Mouse (Mus musculus) midbrain, embryonic 16.5 days (tissue): ENCODE results near the gene Galnt3. TPM values are rescaled to one million over a fixed set of nuclear protein-coding genes. Genes with fewer than 3 reads are reported as not detected.

ENCODE experiments used
- ATAC-seq: fragments of 200-750 bp; cut with Nextera tagmentation; 2 replicates; pipeline ENCODE4 v1.8.0; 2017; ENCODE audit warnings: moderate TSS enrichment
- H3K27ac ChIP-seq: fragments of 300-500 bp; sonication (generic); 2 replicates; pipeline ENCODE4 v1.5.1; 2014; ENCODE audit warnings: mild to moderate bottlenecking, low read length, mixed read lengths
- H3K27me3 ChIP-seq: fragments of 300-500 bp; sonication (generic); 2 replicates; pipeline ENCODE4 v1.6.1; 2014; ENCODE audit warnings: low read depth, low read length, mixed read lengths; ENCODE audit not compliant: control insufficient read depth, insufficient read depth
- H3K36me3 ChIP-seq: fragments of 300-500 bp; sonication (generic); 2 replicates; pipeline ENCODE4 v1.6.1; 2014; ENCODE audit warnings: mild to moderate bottlenecking, low read length, moderate library complexity, mixed read lengths; ENCODE audit not compliant: control insufficient read depth, insufficient read depth
- H3K4me1 ChIP-seq: fragments of 300-500 bp; sonication (generic); 2 replicates; pipeline ENCODE4 v1.6.1; 2014; ENCODE audit warnings: mild to moderate bottlenecking, low read length, mixed read lengths; ENCODE audit not compliant: control insufficient read depth, insufficient read depth
- H3K4me2 ChIP-seq: fragments of 300-500 bp; sonication (generic); 2 replicates; pipeline ENCODE4 v1.6.1; 2014; ENCODE audit warnings: mild to moderate bottlenecking, low read length, mixed read lengths
- H3K4me3 ChIP-seq: fragments of 300-500 bp; sonication (generic); 2 replicates; pipeline ENCODE4 v1.5.1; 2014; ENCODE audit warnings: low read depth, mild to moderate bottlenecking, low read length, moderate library complexity, mixed read lengths
- H3K9ac ChIP-seq: fragments of 300-500 bp; sonication (generic); 2 replicates; pipeline ENCODE4 v1.6.1; 2014; ENCODE audit warnings: low read depth, low read length, mixed read lengths
- H3K9me3 ChIP-seq: fragments of 300-500 bp; sonication (generic); replicated peaks from 2 replicates; pipeline ENCODE4 v1.6.1; 2014; ENCODE audit warnings: mild to moderate bottlenecking, low read length, mixed read lengths; ENCODE audit not compliant: control insufficient read depth, poor library complexity, severe bottlenecking
- WGBS: fragments of 180-500 bp; shearing (Covaris S2); extraction: QIAGEN DNeasy Blood & Tissue Kit; methylation state at CpG from one replicate; pipeline ENCODE4 v1.1.7; 2014; 5-methylcytosine and 5-hydroxymethylcytosine counted together
- polyA plus RNA-seq: library from polyadenylated mRNA; unstranded; fragments of >200 nt; fragmentation: Nextera tagmentation; extraction: Ambion mirVana; gene quantifications from 2 replicates; pipeline ENCODE4 v1.2.1, GENCODE M21; 2015

The Galnt3 gene
- polyA plus RNA-seq, 1 experiment from 2014 or later, result 2.0 TPM

GRCm38 (mm10) chr2:66126936-66127335 lies 2.1 kb upstream of the Galnt3 start:
- H3K4me2 ChIP-seq, result no peak overlapping the region
- H3K9ac ChIP-seq, result no peak overlapping the region
- no peaks in the 10 kb centered on the region for H3K36me3 ChIP-seq
- peaks cover 10% of the 10 kb centered on the region for H3K4me1 ChIP-seq
- no peak overlapping the region for H3K4me3 ChIP-seq
- H3K9me3 ChIP-seq, result no peaks in the 10 kb centered on the region
- ATAC-seq, result no peak
- 93% methylated on average over 4 of the region's 4 CpGs for WGBS
- peaks cover 6% of the 10 kb centered on the region for H3K27me3 ChIP-seq
- H3K27ac ChIP-seq, result no peak overlapping the region

- H3K27ac ChIP-seq, result no peak overlapping the region
- ATAC-seq, result peak; percentile 80
- no peaks in the 10 kb centered on the region for H3K9me3 ChIP-seq
- under 1% methylated on average over 49 of the region's 57 CpGs for WGBS
- H3K36me3 ChIP-seq, result no peaks in the 10 kb centered on the region
- H3K27me3 ChIP-seq, result peaks cover 6% of the 10 kb centered on the region
- peak overlapping the region; percentile 75 for H3K9ac ChIP-seq
- H3K4me3 ChIP-seq, result peak overlapping the region; percentile 75
- peaks cover 10% of the 10 kb centered on the region for H3K4me1 ChIP-seq
- peak overlapping the region; percentile 100 for H3K4me2 ChIP-seq
These were observed 821 bp downstream of the Galnt3 start for GRCm38 (mm10) chr2:66123756-66124589.

GRCm38 (mm10) chr2:66117686-66118085 lies 7.1 kb downstream of the Galnt3 start:
- H3K36me3 ChIP-seq, result no peaks in the 10 kb centered on the region
- H3K27me3 ChIP-seq, result peaks cover 5% of the 10 kb centered on the region
- H3K9ac ChIP-seq, result no peak overlapping the region
- 76% methylated on average over 3 of the region's 3 CpGs for WGBS
- no peaks in the 10 kb centered on the region for H3K9me3 ChIP-seq
- no peaks in the 10 kb centered on the region for H3K4me1 ChIP-seq
- H3K27ac ChIP-seq, result no peak overlapping the region
- no peak overlapping the region for H3K4me2 ChIP-seq
- H3K4me3 ChIP-seq, result no peak overlapping the region
- no peak for ATAC-seq

GRCm38 (mm10) chr2:66107864-66108514 lies 16.8 kb downstream of the Galnt3 start:
- no peaks in the 10 kb centered on the region for H3K9me3 ChIP-seq

DNA sequence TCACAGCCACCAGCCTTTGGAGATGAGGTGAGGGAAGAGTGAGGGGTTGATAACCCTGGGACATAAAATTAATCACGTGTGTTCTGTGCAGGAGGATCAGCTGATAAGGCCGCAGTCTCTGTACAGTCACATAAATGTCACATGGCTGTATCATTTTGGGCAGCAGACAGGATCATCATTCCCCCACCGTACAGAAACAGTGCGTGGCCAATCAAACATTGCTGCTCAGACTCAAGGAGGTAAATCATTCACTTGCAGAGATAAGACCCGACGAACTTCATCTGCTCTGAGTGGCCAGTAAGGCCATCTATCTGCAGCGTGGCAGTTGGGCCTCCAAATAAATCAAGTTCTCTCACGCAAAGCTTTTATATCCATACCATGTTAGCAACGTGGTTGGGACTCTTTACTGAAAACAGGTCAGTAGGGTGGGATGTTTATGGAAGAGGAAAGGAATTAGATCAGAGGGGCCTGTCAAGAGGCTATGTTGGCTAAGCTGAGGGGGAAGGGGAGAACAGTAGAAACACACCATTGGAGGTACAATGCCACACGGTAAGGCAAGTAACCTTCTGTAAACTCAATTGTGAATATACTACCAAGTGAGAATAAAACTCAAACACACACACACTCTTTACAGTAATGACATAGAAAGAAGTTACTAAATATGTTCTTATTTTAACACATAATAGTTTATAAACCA lies 20.9 kb downstream of the Galnt3 start:
- H3K9me3 ChIP-seq, result no peaks in the 10 kb centered on the region
- no peaks in the 10 kb centered on the region; the same call in 1 of the 2 replicates for H3K27me3 ChIP-seq
- no peaks in the 10 kb centered on the region for H3K4me1 ChIP-seq
- no peak overlapping the region for H3K9ac ChIP-seq
- no peak overlapping the region for H3K27ac ChIP-seq
- no peak overlapping the region for H3K4me2 ChIP-seq
- no peak overlapping the region for H3K4me3 ChIP-seq
- ATAC-seq, result no peak
- WGBS, result 78% methylated on average over 10 of the region's 10 CpGs
- no peaks in the 10 kb centered on the region for H3K36me3 ChIP-seq

More at GRCm38 (mm10) chr2:66107864-66108514, 16.8 kb downstream of the Galnt3 start:
- H3K27ac ChIP-seq, result no peak overlapping the region
- no peaks in the 10 kb centered on the region for H3K27me3 ChIP-seq
- H3K4me3 ChIP-seq, result no peak overlapping the region
- no peaks in the 10 kb centered on the region for H3K36me3 ChIP-seq
- no peaks in the 10 kb centered on the region for H3K4me1 ChIP-seq
- no peak for ATAC-seq
- H3K4me2 ChIP-seq, result no peak overlapping the region
- 96% methylated on average over 9 of the region's 9 CpGs for WGBS
- no peak overlapping the region for H3K9ac ChIP-seq

DNA sequence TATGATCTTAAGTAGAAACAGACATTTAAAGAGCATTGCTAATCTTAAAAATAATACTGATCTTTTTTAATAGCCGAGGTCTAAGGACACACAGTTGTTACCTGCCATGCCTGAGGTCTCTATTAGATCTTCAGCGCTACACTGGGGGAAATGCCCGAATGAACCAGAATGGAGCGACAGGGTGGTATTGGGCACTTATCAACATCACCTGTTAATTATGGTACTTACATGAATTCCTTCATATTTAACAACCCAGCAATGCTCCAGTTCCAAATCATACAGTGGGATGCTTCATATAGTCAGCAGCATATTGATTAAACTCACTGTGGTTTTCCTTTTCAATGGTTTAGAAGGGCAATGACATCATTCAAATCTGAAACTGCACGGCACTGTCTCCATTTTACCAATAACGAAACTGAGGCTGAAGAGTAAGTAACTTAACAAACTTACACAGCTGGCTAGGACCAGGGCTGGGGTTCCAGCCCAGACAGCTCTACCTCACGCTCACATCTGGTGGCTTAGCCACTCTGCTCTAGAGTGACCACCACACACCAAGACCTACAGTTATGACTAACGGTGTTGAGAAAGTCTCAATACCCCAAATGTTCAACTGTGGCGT lies 23.0 kb downstream of the Galnt3 start:
- peaks cover 2% of the 10 kb centered on the region; the same call in 1 of the 2 replicates for H3K4me1 ChIP-seq
- H3K4me3 ChIP-seq, result no peak overlapping the region
- no peak overlapping the region for H3K9ac ChIP-seq
- no peaks in the 10 kb centered on the region; the same call in 1 of the 2 replicates for H3K27me3 ChIP-seq
- 89% methylated on average over 9 of the region's 9 CpGs for WGBS
- no peaks in the 10 kb centered on the region for H3K9me3 ChIP-seq
- no peak overlapping the region for H3K4me2 ChIP-seq
- no peak overlapping the region for H3K27ac ChIP-seq
- no peak for ATAC-seq
- H3K36me3 ChIP-seq, result no peaks in the 10 kb centered on the region

GRCm38 (mm10) chr2:66100671-66101351 lies 24.0 kb downstream of the Galnt3 start:
- H3K4me3 ChIP-seq, result no peak overlapping the region
- H3K4me2 ChIP-seq, result no peak overlapping the region
- H3K36me3 ChIP-seq, result no peaks in the 10 kb centered on the region
- no peak overlapping the region for H3K27ac ChIP-seq
- no peak overlapping the region for H3K9ac ChIP-seq
- no peaks in the 10 kb centered on the region; the same call in 1 of the 2 replicates for H3K27me3 ChIP-seq
- ATAC-seq, result no peak
- H3K4me1 ChIP-seq, result peaks cover 2% of the 10 kb centered on the region; the same call in 1 of the 2 replicates
- 41% methylated on average over 17 of the region's 17 CpGs for WGBS
- no peaks in the 10 kb centered on the region for H3K9me3 ChIP-seq

GRCm38 (mm10) chr2:66100239-66100638 lies 24.6 kb downstream of the Galnt3 start:
- Histone ChIP-seq H3K4me3 (no peak overlapping the region), H3K27ac (no peak overlapping the region), H3K4me2 (no peak overlapping the region), H3K4me1 (peaks cover 2% of the 10 kb centered on the region; the same call in 1 of the 2 replicates), H3K36me3 (no peaks in the 10 kb centered on the region), H3K9me3 (no peaks in the 10 kb centered on the region), H3K27me3 (no peaks in the 10 kb centered on the region; the same call in 1 of the 2 replicates), H3K9ac (no peak overlapping the region)
- 65% methylated on average over 7 of the region's 7 CpGs for WGBS
- no peak for ATAC-seq
